Mouse (Mus musculus) gastrocnemius, adult 2 months (tissue): ENCODE results near the gene Capns1. TPM values are rescaled to one million over a fixed set of nuclear protein-coding genes. Genes with fewer than 3 reads are reported as not detected.
"Not testable (repeated sequence)": the region's sequence is repeated elsewhere in the genome, so short reads cannot be mapped to it uniquely, and the experiment has no call there.

Experiments
- DNase-seq: peaks from one replicate; pipeline ENCODE4 v3.0.0; 2022
- H3K27ac ChIP-seq: fragments of 200-600 bp; 2 replicates; pipeline ENCODE4 v1.8.1; 2022; ENCODE audit warnings: mild to moderate bottlenecking
- H3K4me3 ChIP-seq: fragments of 200-600 bp; 2 replicates; pipeline ENCODE4 v1.8.1; 2022; ENCODE audit warnings: mild to moderate bottlenecking, moderate library complexity
- CTCF ChIP-seq: fragments of 200-600 bp; IDR thresholded peaks from 2 replicates; pipeline ENCODE4 v1.8.1; 2022; ENCODE audit warnings: antibody characterized with exemption, mild to moderate bottlenecking, moderate library complexity
- intact Hi-C: fragments of 180-260 bp; cut with DNase I; formaldehyde crosslinking; loops from one replicate; pipeline ENCODE4 v1.15.1; 2025
- total RNA-seq, 2 experiments: library from RNA; stranded (reverse); gene quantifications; 2 replicates each; pipeline ENCODE4 v1.2.3; 2021

Capns1 gene
- total RNA-seq, 2 experiments from 2014 or later, result 178 to 186 TPM

DNA sequence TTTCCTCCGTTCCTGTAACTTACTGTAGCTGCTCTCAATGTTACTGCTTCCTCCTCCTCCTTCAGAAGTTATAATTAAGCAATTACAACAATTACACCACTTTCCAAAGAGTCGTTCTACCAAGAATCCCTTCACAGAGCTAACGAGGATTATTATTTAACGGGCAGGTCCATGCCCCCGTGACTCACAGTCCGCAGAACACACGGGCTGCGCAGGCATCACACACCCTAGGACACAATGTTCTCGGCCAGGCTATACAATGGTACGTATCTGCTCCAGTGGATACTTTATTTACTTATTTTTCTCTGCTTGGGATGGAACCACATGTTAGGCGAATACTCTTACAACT lies 21.4 kb upstream of the Capns1 start:
- no peak for TF ChIP-seq CTCF
- DNase-seq, result no peak
- intact Hi-C loops, result no loop called here
- peak overlapping the region; percentile 79 for H3K4me3 ChIP-seq
- H3K27ac ChIP-seq, result peak overlapping the region; percentile 88

DNA sequence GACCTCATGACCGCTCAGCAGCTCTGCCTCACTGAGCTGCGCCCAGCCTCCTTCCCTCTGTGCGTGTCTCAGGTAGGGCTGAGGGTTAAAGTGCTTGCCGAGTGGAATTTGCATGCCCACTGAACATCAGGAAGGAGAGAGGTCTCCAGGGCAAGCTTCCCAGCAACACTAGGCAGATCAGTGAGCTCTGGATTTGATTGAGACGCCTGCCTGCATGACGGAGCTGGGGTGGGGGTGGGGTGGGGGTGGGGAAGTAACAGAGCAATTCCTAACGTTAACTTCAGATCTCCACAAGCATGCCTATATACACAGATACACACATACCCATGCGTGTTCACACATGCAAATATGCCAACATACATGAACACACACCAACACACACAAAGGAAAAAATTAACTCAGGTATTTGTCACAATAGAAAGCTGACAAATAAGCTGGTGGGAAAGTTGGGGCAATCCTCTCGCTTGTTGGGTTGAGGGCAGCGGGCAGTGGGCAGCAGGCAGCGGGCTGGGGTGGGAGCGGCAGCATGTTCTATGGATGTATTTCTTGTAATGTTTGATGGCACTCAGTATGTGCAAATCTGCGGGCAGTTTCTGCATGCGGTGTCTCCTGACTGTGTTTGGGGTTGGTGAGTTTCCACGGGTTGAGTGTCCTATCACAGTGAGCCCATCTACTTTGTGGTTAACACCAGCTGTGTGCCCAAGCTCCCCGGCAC lies 20.8 kb upstream of the Capns1 start:
- DNase-seq, result peak; percentile 76
- intact Hi-C loops, result loop anchor here (5.0 kb wide), 1 partner anchor 37 kb away; the partner anchor contains the start of gene Cox7a1
- Histone ChIP-seq H3K4me3 (peak overlapping the region; percentile 79), H3K27ac (peak overlapping the region; percentile 88)
- no peak for TF ChIP-seq CTCF

DNA sequence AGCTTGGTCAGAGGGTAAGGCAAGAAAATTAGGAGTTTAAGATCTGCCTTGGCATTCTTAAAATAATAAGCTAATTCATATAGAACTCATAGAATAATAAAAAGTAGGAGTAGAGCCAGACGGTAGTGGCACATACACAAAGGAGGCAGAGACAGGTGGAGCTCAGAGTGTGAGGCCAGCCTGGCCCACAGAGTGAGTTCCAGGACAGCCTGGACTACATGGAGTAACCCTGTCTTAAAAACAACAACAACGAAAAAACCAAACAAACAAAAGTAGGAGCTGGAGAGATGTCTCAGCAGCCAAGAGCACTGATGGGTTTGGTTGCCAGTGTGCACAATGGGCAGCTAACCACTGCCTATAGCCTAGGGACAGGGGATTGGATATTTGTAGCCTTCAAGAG lies 18.7 kb upstream of the Capns1 start:
- H3K27ac ChIP-seq, result no peak overlapping the region
- H3K4me3 ChIP-seq, result no peak overlapping the region
- DNase-seq, result no peak
- intact Hi-C loops, result loop anchor here (5.0 kb wide), 1 partner anchor 35 kb away; the partner anchor contains the start of gene Cox7a1
- TF ChIP-seq CTCF, result no peak

DNA sequence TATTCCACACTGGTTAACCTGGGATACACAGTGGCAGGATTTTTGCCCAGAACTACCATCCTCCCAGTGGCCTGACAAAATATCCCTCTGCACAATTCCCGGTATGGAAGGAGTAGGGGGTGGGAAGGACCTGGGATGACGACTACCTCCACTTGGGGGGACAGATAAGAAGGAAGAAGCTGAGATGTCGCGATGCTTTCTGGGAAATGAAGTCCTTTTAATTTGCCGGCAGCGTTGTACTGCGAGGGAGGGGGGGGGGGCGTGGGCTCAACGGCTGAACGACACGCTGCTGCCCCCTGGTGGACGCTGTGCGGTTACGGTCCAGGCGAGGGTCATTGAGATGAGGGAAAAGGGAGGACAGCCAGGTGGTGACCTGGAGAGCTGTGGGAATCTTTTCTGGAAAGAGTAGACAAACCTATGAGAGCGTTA lies 18.1 kb upstream of the Capns1 start:
- intact Hi-C loops, result loop anchor here (5.0 kb wide), 1 partner anchor 34 kb away; the partner anchor contains the start of gene Cox7a1
- peak overlapping the region; percentile 62 for H3K4me3 ChIP-seq
- peak overlapping the region; percentile 73 for H3K27ac ChIP-seq

DNA sequence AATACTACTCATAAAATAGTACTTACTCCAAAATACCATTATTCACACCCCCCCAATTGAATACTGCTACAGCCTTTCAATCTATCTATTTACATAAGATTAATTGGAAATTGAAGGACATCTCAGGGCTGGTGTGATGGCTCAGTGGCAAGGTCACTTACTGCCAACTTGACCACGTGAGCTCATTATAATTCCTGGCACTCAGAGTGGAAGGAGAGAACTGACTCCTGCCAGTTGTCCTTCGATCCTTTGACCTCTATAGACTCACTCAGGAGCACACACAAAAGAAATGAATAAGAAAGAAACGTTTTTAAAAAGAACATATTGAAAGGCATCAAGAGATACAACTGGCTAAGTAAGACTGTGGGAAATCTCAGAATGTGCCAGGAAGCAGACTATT lies 17.3 kb upstream of the Capns1 start:
- no peak overlapping the region for H3K4me3 ChIP-seq
- TF ChIP-seq CTCF, result no peak
- no peak overlapping the region for H3K27ac ChIP-seq
- DNase-seq, result no peak
- intact Hi-C loops, result loop anchor here (5.0 kb wide), 1 partner anchor 34 kb away; the partner anchor contains the start of gene Cox7a1

More for the DNA sequence above, 18.1 kb upstream of the Capns1 start:
- peak; percentile 89 for TF ChIP-seq CTCF
- peak; percentile 83 for DNase-seq

DNA sequence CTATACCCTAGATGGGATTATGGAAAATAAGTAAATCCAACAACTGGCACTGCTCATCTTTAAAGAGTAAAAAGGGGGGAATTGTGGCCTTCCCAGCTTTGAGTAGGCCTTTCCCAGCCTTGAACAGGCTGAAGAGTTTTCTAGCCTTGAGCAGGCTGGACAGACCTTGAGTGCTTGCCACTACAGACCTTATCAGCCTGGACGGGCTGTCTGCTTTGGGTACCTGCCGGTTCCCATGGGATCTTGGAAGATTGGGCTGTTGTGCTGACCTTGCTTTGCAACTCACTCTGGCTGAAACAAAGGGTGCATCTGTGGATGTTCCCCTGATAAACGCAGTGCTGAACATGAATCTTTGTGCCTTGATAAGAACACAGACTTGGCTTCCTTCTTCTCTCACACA lies 15.3 kb upstream of the Capns1 start:
- no peak for TF ChIP-seq CTCF
- intact Hi-C loops, result no loop called here

DNA sequence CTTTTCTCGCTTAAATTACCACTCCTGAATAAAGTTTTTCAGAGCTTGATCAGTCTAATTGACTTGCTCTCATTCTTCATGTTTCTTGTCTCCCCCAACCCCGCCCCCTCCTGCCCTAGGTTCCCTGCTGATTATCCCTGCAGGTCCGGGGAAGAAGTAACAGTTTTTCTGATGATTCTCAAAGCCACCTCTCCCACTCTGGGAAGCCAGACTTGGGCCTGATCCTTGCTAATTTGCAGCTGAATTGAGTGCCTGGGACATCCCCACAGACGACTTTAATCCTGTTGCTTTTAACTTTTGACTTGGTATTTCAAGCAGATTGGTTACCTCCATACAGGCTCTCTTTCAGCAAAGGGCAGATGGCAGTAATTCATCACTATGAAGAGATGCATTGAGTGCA lies 12.4 kb upstream of the Capns1 start:
- TF ChIP-seq CTCF, result no peak
- Histone ChIP-seq H3K27ac (no peak overlapping the region), H3K4me3 (no peak overlapping the region)
- intact Hi-C loops, result no loop called here
- no peak for DNase-seq

More for the DNA sequence above, 15.3 kb upstream of the Capns1 start:
- no peak for DNase-seq
- H3K4me3 ChIP-seq, result no peak overlapping the region
- no peak overlapping the region for H3K27ac ChIP-seq

DNA sequence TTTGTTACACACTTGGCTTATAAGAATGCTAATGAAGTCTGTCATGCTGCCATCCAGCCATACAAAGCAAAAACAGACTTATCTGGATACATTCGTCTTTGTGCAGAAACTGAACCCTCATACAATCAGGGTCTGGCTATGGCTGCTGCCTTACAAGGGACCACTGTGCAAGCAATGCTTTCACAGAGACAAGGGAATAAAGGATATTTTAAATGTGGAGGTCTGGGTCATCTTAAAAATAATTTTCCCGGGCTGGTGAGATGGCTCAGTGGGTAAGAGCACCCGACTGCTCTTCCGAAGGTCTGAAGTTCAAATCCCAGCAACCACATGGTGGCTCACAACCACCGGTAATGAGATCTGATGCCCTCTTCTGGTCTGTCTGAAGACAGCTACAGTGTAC lies 7.8 kb upstream of the Capns1 start:
- DNase-seq, H3K27ac ChIP-seq, H3K4me3 ChIP-seq: not testable (repeated sequence)
- intact Hi-C loops, result loop anchor here (10.0 kb wide), 1 partner anchor 192 kb away; no protein-coding TSS in a partner anchor

DNA sequence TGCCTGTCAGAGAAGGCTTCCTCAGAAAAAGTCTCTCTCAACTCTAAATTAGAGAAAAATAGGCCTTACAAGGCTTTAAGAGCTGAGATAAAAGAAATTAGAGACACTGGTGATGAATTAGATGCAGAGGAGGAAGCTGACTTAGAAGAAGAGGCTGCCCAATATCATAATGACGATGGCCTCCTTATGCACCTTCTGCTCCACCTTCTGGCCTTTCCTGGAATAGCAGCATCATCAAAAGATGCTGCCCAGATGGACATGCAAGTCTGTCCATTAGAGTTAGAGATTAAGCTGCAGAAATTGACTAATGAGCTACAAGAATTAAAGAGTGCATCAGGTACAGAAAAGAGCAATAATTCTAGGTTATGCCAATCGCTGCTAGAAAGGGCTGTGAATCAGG lies 6.8 kb upstream of the Capns1 start:
- intact Hi-C loops, result loop anchor here (1.0 to 10.0 kb wide), 2 partner anchors 24 to 191 kb away; no protein-coding TSS in a partner anchor
- TF ChIP-seq CTCF, result peak; percentile 89
- peak; percentile 74 for DNase-seq
- Histone ChIP-seq H3K27ac (no peak overlapping the region), H3K4me3 (no peak overlapping the region)

DNA sequence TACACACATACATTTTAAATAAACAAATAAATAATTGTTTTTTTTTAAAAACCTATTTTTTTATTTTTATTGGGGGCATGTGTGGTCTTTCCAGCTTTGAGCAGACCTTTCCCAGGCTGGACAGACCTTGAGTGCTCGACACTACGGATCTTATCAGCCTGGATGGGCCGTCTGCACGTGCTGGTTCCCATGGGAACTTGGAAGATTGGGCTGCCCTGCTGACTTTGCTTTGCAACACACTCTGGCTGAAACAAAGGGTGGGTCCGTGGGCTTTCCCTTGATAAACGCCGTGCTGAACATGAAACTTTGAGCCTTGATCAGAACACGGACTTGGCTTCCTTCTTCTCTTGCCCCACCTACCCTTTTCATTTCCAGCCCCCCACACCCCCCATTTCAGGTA lies 5.8 kb upstream of the Capns1 start:
- H3K4me3 ChIP-seq, result no peak overlapping the region
- intact Hi-C loops, result loop anchor here (10.0 kb wide), 1 partner anchor 190 kb away; no protein-coding TSS in a partner anchor
- no peak for DNase-seq
- no peak for TF ChIP-seq CTCF
- peak overlapping the region; percentile 73; the same call in 1 of the 2 replicates for H3K27ac ChIP-seq

DNA sequence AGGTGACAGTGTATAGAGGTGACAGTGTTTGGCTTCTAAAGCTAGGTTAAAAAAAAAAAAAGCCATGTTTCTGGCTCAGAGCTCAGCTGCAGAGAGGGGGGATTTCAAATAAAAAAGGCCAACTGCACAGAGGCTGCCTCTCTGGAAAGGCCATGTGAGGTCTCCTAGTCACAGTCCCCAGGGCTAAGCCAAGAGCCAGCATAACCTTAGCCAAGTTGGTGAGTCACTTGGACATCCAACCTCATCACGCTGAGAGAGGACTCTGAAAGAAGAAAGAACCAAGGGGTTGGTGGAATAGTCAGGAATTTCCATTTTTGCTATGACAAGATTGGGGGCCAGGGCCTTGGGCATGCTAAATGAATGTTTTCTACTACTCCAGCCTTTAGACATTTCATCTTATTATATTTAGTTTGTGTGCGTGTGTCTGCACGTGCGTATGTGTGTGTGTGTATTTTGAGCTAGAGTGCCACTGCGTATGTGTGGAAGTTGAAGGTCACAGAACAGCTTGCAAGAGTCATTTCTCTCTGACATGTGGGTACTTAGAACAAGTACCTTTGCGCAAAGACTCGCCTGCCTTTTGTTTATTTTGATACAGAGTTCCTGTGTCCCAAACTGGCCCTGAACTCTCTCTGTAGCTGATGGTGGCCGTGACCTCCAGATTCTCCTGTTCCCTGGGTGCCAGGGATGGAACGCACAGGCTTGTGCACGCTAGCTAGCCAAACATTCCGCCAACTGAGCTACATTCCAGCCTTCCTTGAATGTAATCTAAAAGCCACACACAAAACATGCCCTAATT lies 4.5 kb upstream of the Capns1 start:
- Histone ChIP-seq H3K4me3 (no peak overlapping the region), H3K27ac (peak overlapping the region; percentile 73)
- intact Hi-C loops, result loop anchor here (10.0 kb wide), 1 partner anchor 188 kb away; no protein-coding TSS in a partner anchor
- no peak for TF ChIP-seq CTCF
- peak; percentile 80 for DNase-seq

DNA sequence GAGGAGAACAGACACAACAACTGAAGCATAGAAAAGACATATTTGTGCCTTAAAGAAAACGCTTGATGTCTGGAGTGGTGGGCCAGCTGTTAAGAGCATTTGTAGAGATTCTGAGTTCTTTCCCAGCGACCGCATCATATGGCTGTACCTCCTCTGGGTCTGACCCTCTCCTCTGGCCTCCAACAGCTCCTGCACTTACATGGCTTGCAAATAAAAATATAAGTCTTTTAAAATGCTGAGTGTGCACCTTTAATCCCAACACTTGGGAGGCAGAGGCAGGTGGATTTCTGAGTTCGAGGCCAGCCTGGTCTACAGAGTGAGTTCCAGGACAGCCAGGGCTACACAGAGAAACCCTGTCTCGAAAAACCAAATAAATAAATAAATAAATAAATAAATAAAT lies 2.0 kb upstream of the Capns1 start:
- H3K27ac ChIP-seq, result peak overlapping the region; percentile 36
- DNase-seq, result not testable (repeated sequence)
- intact Hi-C loops, result loop anchor here (10.0 kb wide), 1 partner anchor 186 kb away; no protein-coding TSS in a partner anchor

DNA sequence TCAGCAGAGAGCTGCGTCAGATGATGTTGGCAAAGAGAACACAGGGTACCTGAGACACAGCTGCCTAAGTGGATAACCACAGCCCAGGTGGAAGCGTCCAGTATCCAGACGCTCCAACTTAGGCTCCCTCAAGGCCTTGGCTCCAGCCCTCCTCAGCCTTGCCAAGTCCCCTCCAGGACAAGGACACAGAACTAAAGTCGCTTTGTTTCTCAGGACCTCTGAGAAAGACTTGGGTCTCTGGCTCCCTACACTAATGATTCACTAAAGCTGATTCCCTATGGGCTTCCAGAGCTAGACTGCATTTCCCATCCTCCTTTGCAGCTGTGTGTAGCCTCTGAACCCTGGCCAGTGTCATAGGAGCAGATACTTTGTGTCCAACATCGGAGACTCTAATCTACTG lies 1.6 kb upstream of the Capns1 start:
- H3K4me3 ChIP-seq, result no peak overlapping the region
- no peak for DNase-seq
- H3K27ac ChIP-seq, result peak overlapping the region; percentile 36
- intact Hi-C loops, result loop anchor here (10.0 kb wide), 1 partner anchor 185 kb away; no protein-coding TSS in a partner anchor
- TF ChIP-seq CTCF, result no peak

More for the DNA sequence above, 2.0 kb upstream of the Capns1 start:
- H3K4me3 ChIP-seq, result not testable (repeated sequence)
